Mouse (Mus musculus): ENCODE measurements around the gene Nsun4.

DNA sequence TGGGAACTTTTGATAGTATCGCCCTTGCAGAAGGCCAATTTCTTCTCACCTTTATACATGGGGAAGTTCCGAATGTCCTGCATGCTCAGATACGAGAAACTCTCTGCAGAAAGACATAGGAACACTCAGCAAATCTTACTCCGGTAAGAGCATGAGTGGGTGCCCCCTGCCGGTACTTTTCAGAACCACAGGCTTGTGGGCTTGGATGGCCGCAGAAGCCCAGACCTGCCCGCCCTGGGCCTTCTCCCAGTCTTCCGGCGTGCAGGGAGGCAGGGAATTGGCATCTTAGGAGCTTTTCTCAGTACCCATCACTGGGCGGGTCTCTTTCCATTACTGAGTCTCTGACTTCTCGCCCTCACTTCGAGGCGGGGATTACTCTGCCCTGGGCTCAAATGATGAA, 69.6 kb downstream of the Nsun4 start:
- TF ChIP-seq GATA1 (IDR thresholded peaks at IDR 0.05; ENCODE audit: borderline replicate concordance, low read length) (no peak), FLI1 (IDR thresholded peaks at IDR 0.05; ENCODE audit: low read length) (no peak)
